Mouse (Mus musculus) kidney, postnatal 0 days (tissue): ENCODE measurements around the gene Ccnt1. TPM values are rescaled to one million over a fixed set of nuclear protein-coding genes. Genes with fewer than 3 reads are reported as not detected.

ENCODE experiments used
- ATAC-seq: fragments of 200-750 bp; cut with Nextera tagmentation; replicated peaks from 2 replicates; pipeline ENCODE4 v1.8.0; 2017; ENCODE audit warnings: low read depth, moderate number of reproducible peaks, moderate TSS enrichment, moderate library complexity; ENCODE audit not compliant: low FRiP score
- DNase-seq: peaks from one replicate; pipeline ENCODE4 v3.0.0-alpha.2; 2016; ENCODE audit warnings: low spot score
- H3K27ac ChIP-seq: fragments of 300-500 bp; sonication (generic); 2 replicates; pipeline ENCODE4 v1.5.1; 2014; ENCODE audit warnings: mild to moderate bottlenecking
- H3K27me3 ChIP-seq: fragments of 300-500 bp; sonication (generic); 2 replicates; pipeline ENCODE4 v1.6.1; 2014; ENCODE audit warnings: low read length, mixed read lengths; ENCODE audit not compliant: insufficient read depth
- H3K36me3 ChIP-seq: fragments of 300-500 bp; sonication (generic); 2 replicates; pipeline ENCODE4 v1.6.1; 2014; ENCODE audit warnings: low read length, mixed read lengths; ENCODE audit not compliant: insufficient read depth
- H3K4me1 ChIP-seq: fragments of 300-500 bp; sonication (generic); replicated peaks from 2 replicates; pipeline ENCODE4 v1.6.1; 2014; ENCODE audit warnings: antibody characterized with exemption, low read length, mixed read lengths; ENCODE audit not compliant: insufficient read depth
- H3K4me2 ChIP-seq: fragments of 300-500 bp; sonication (generic); 2 replicates; pipeline ENCODE4 v1.6.1; 2014; ENCODE audit warnings: mild to moderate bottlenecking, low read length, moderate library complexity, mixed read lengths
- H3K4me3 ChIP-seq: fragments of 300-500 bp; sonication (generic); replicated peaks from 2 replicates; pipeline ENCODE4 v1.5.1; 2014; ENCODE audit warnings: low read depth, low read length
- H3K9ac ChIP-seq: fragments of 300-500 bp; sonication (generic); 2 replicates; pipeline ENCODE4 v1.6.1; 2014; ENCODE audit warnings: low read depth, low read length
- H3K9me3 ChIP-seq: fragments of 300-500 bp; sonication (generic); replicated peaks from 2 replicates; pipeline ENCODE4 v1.6.1; 2016; ENCODE audit warnings: low read length, inconsistent platforms, mixed read lengths
- CTCF ChIP-seq: IDR thresholded peaks from 2 replicates; pipeline ENCODE4 v1.5.1; 2016; ENCODE audit warnings: antibody characterized with exemption, low read depth, mild to moderate bottlenecking, moderate library complexity
- WGBS: fragments of 180-500 bp; shearing (Covaris S2); extraction: QIAGEN DNeasy Blood & Tissue Kit; methylation state at CpG from one replicate; pipeline ENCODE4 v1.1.7; 2014; 5-methylcytosine and 5-hydroxymethylcytosine counted together
- polyA plus RNA-seq: library from polyadenylated mRNA; unstranded; fragments of >200 nt; fragmentation: Nextera tagmentation; extraction: Ambion mirVana; gene quantifications from 2 replicates; pipeline ENCODE4 v1.2.1, GENCODE M21; 2015

Ccnt1 gene
- polyA plus RNA-seq: 42.3 and 46.2 TPM in 2 replicates

GRCm38 (mm10) chr15:98570873-98571538, at the start of gene Ccnt1, which contains the start of gene 4930415O20Rik:
Ccnt1 (minus strand) TSS chr15:98570923.
4930415O20Rik (plus strand) TSS chr15:98571004.
- 82% methylated on average over 10 of the region's 10 CpGs for WGBS
- Histone ChIP-seq H3K27me3 (no peaks in the 10 kb centered on the region), H3K4me2 (no peak within 1 kb of the TSS), H3K4me3 (no peak within 1 kb of the TSS), H3K27ac (no peak within 1 kb of the TSS), H3K36me3 (no peaks in the 10 kb centered on the region), H3K9ac (no peak within 1 kb of the TSS), H3K4me1 (peaks cover 15% of the 10 kb centered on the region), H3K9me3 (no peaks in the 10 kb centered on the region)
- DNase-seq (no peak), ATAC-seq (no peak)
- TF ChIP-seq CTCF: no peak

DNA sequence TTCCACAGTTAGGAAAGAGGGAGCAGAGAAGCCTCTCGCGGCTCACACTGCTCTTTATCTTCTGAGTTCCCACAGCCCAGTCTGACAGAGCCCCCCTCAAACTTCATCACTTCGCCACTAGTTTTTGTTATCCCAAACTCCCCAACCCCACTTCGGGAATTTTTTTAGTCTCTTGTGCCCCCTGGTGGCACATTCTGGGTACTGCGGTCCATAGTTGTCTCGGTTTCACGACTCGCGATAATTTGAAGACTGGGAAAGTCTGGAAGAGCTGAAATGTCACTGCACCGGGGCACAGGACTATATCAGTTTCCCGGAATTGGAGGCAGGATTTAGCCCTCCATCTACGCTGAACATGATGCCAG, 46.4 kb upstream of the Ccnt1 start:
- 1% methylated on average over 12 of the region's 12 CpGs for WGBS
- Histone ChIP-seq H3K27ac (no peak overlapping the region), H3K36me3 (no peaks in the 10 kb centered on the region), H3K4me1 (0 out of 2 replicates have a peak, but pooled peaks cover 6% of the 10 kb centered on the region), H3K9me3 (no peaks in the 10 kb centered on the region), H3K4me3 (no peak overlapping the region), H3K4me2 (peak overlapping the region; percentile 23; the same call in 1 of the 2 replicates), H3K9ac (0 out of 2 replicates have a peak overlapping the region, but pooled peaks have one; percentile 0), H3K27me3 (no peaks in the 10 kb centered on the region)
- peak; percentile 94 for TF ChIP-seq CTCF
- DNase-seq (peak; percentile 89), ATAC-seq (no peak)

DNA sequence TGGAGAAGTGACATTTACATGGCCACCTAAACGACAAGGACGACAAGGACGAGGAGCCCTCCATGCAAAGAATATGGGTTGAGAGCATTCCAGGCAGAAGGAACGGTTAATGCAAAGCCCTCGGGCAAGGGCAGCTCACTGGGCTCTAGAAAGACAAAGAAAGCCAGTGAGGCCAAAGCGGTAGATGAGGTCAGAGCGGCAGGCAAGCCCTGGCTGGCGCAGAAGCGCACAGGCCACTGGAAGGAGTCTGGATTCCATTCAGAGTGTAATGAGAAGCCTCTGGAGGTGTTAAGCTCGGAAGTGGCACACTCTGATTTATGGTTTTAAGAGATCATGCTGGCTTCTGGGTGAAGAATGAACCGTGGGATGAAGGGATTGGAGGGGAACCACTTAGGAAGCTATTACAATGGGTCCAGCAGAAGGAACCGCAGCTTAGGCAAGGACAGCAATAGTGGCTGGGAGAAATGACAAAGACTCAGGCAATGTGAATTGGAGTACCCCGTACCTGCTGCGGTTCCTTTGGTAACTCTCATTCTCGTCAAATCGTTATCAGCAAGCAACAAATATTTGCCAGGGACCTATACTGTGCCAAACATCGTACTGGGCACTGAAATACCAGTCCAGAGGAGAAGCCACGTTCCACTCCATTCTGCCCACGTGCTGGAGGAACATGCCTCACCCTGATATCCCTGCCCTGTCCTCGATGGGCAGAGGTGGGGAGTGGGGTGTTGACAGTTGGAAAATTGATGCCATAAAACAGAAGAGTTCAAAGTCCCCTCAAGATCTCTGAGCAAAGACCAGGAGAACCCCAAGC, 45.8 kb upstream of the Ccnt1 start:
- Histone ChIP-seq H3K4me3 (no peak overlapping the region), H3K9ac (0 out of 2 replicates have a peak overlapping the region, but pooled peaks have one; percentile 0), H3K4me1 (0 out of 2 replicates have a peak, but pooled peaks cover 6% of the 10 kb centered on the region), H3K27me3 (no peaks in the 10 kb centered on the region), H3K36me3 (no peaks in the 10 kb centered on the region), H3K4me2 (peak overlapping the region; percentile 23; the same call in 1 of the 2 replicates), H3K9me3 (no peaks in the 10 kb centered on the region), H3K27ac (no peak overlapping the region)
- WGBS: 31% methylated on average over 20 of the region's 20 CpGs
- ATAC-seq (0 out of 2 replicates have a peak, but pooled peaks have one; percentile 14), DNase-seq (no peak)
- no peak for TF ChIP-seq CTCF

- Histone ChIP-seq H3K4me3 (no peak overlapping the region), H3K9ac (no peak overlapping the region), H3K9me3 (no peaks in the 10 kb centered on the region), H3K27me3 (no peaks in the 10 kb centered on the region), H3K4me1 (0 out of 2 replicates have a peak, but pooled peaks cover 6% of the 10 kb centered on the region), H3K36me3 (no peaks in the 10 kb centered on the region), H3K4me2 (no peak overlapping the region), H3K27ac (no peak overlapping the region)
- whole genome bisulfite sequencing: 77% methylated on average over 6 of the region's 6 CpGs
- TF ChIP-seq CTCF: no peak
- no peak for DNase-seq
- no peak for ATAC-seq
Observed at GRCm38 (mm10) chr15:98615751-98616150, 45.0 kb upstream of the Ccnt1 start.

DNA sequence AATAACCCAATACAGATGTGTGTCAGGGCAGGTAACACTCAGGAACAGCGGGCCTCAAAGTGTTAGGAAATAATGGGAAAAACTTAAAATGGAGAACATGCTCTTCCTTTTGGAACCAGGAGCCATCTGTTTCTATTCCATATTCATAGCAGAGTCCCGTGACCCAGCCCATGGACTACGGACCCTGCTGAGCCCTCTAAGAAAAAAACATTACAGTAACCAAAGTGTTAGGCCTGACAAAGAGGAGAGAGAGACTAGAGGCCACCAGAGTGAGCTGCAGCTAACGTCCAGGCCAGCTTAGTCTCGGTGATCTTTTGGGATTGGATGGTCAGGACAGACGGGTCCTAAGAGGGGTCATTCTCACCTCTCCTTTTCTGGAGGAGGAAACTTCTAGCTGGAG, 44.2 kb upstream of the Ccnt1 start:
- Histone ChIP-seq H3K4me1 (0 out of 2 replicates have a peak, but pooled peaks cover 6% of the 10 kb centered on the region), H3K27ac (peak overlapping the region; percentile 63), H3K27me3 (no peaks in the 10 kb centered on the region), H3K4me3 (no peak overlapping the region), H3K36me3 (no peaks in the 10 kb centered on the region), H3K9ac (no peak overlapping the region), H3K9me3 (no peaks in the 10 kb centered on the region), H3K4me2 (no peak overlapping the region)
- no peak for DNase-seq
- no peak for TF ChIP-seq CTCF
- ATAC-seq: peak; percentile 67; the same call in 1 of the 2 replicates
- 54% methylated on average over 6 of the region's 6 CpGs for WGBS

DNA sequence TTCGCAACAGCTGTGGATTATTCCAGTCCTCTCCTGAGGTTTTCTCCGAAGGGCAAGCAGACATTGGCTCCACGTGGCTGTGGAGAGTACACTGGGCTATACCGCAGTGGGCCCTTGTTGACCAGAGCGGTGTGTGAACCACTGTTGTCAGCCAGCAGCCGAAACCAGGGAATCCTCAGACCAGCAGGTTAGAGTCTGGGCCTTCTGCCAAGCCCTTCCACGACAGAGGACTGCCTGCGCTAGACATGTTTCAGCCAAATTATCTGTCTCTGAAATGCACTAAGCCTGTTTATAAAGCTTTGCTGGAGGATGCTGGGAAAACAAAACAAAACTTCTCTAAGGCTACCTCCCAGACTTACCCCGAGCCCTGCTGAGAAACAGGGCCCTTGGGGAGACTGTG, 43.8 kb upstream of the Ccnt1 start:
- TF ChIP-seq CTCF: no peak
- H3K4me1 ChIP-seq: 0 out of 2 replicates have a peak, but pooled peaks cover 6% of the 10 kb centered on the region
- ATAC-seq (no peak), DNase-seq (no peak)
- no peaks in the 10 kb centered on the region for H3K9me3 ChIP-seq
- H3K27me3 ChIP-seq: no peaks in the 10 kb centered on the region
- no peak overlapping the region for H3K4me2 ChIP-seq
- H3K9ac ChIP-seq: no peak overlapping the region
- no peak overlapping the region for H3K4me3 ChIP-seq
- WGBS: 61% methylated on average over 9 of the region's 9 CpGs
- peak overlapping the region; percentile 63 for H3K27ac ChIP-seq
- no peaks in the 10 kb centered on the region for H3K36me3 ChIP-seq
